Mouse (Mus musculus): ENCODE data around the gene Mns1. TPM values are rescaled to one million over a fixed set of nuclear protein-coding genes. Genes with fewer than 3 reads are reported as not detected.

The Mns1 gene
- polyA plus RNA-seq, 1 experiment from 2014 or later: 5.0 TPM

- H3K36me3 ChIP-seq (ENCODE audit: control insufficient read depth, insufficient read depth, low read length): no peaks in the 10 kb centered on the region
- no peaks in the 10 kb centered on the region for H3K27me3 ChIP-seq (ENCODE audit: control insufficient read depth, insufficient read depth, low read length)
- no peaks in the 10 kb centered on the region for H3K4me1 ChIP-seq (replicated peaks; ENCODE audit: control insufficient read depth, insufficient read depth)
- no peak overlapping the region for H3K4me2 ChIP-seq (replicated peaks; ENCODE audit: low read depth)
- no peak overlapping the region for H3K27ac ChIP-seq (replicated peaks)
- no peak for DNase-seq (ENCODE audit: low spot score)
- ATAC-seq (ENCODE audit: low FRiP score, low TSS enrichment): no peak
- H3K9me3 ChIP-seq (ENCODE audit: control insufficient read depth, low read length): no peaks in the 10 kb centered on the region
- TF ChIP-seq CTCF (IDR thresholded peaks at IDR 0.05; ENCODE audit: low read depth) (no peak), EP300 (optimal IDR thresholded peaks at IDR 0.05) (no peak)
- no peak overlapping the region for H3K4me3 ChIP-seq (ENCODE audit: low read depth, low read length)
- 87% methylated on average over 3 of the region's 3 CpGs for WGBS
- H3K9ac ChIP-seq (ENCODE audit: low read length): no peak overlapping the region
Measured at GRCm38 (mm10) chr9:72418443-72418842, 19.4 kb upstream of the Mns1 start.

- DNase-seq (ENCODE audit: low spot score): no peak
- H3K36me3 ChIP-seq (ENCODE audit: control insufficient read depth, insufficient read depth, low read length): no peaks in the 10 kb centered on the region
- H3K27me3 ChIP-seq (ENCODE audit: control insufficient read depth, insufficient read depth, low read length): no peaks in the 10 kb centered on the region
- H3K9ac ChIP-seq (ENCODE audit: low read length): no peak overlapping the region
- no peak for TF ChIP-seq CTCF (IDR thresholded peaks at IDR 0.05; ENCODE audit: low read depth)
- no peak for TF ChIP-seq EP300 (optimal IDR thresholded peaks at IDR 0.05)
- H3K27ac ChIP-seq (replicated peaks): no peak overlapping the region
- H3K4me3 ChIP-seq (ENCODE audit: low read depth, low read length): no peak overlapping the region
- H3K4me2 ChIP-seq (replicated peaks; ENCODE audit: low read depth): no peak overlapping the region
- H3K9me3 ChIP-seq (ENCODE audit: control insufficient read depth, low read length): no peaks in the 10 kb centered on the region
- no peak for ATAC-seq (ENCODE audit: low FRiP score, low TSS enrichment)
- WGBS: 81% methylated on average over 3 of the region's 3 CpGs
- H3K4me1 ChIP-seq (replicated peaks; ENCODE audit: control insufficient read depth, insufficient read depth): no peaks in the 10 kb centered on the region
Measured at GRCm38 (mm10) chr9:72420490-72420889, 17.3 kb upstream of the Mns1 start.

- Histone ChIP-seq H3K36me3 (ENCODE audit: control insufficient read depth, insufficient read depth, low read length) (no peaks in the 10 kb centered on the region), H3K4me3 (ENCODE audit: low read depth, low read length) (no peak overlapping the region)
- 38% methylated on average over 11 of the region's 11 CpGs for WGBS
Measured at GRCm38 (mm10) chr9:72422284-72422683, 15.5 kb upstream of the Mns1 start.

GRCm38 (mm10) chr9:72422753-72423152 lies 15.1 kb upstream of the Mns1 start:
- Histone ChIP-seq H3K4me3 (ENCODE audit: low read depth, low read length) (no peak overlapping the region), H3K4me1 (replicated peaks; ENCODE audit: control insufficient read depth, insufficient read depth) (no peaks in the 10 kb centered on the region), H3K27me3 (ENCODE audit: control insufficient read depth, insufficient read depth, low read length) (no peaks in the 10 kb centered on the region), H3K36me3 (ENCODE audit: control insufficient read depth, insufficient read depth, low read length) (no peaks in the 10 kb centered on the region), H3K9me3 (ENCODE audit: control insufficient read depth, low read length) (no peaks in the 10 kb centered on the region), H3K27ac (replicated peaks) (no peak overlapping the region), H3K9ac (ENCODE audit: low read length) (no peak overlapping the region), H3K4me2 (replicated peaks; ENCODE audit: low read depth) (no peak overlapping the region)
- DNase-seq (ENCODE audit: low spot score) (no peak), ATAC-seq (ENCODE audit: low FRiP score, low TSS enrichment) (no peak)
- 86% methylated on average over 2 of the region's 2 CpGs for WGBS
- TF ChIP-seq EP300 (optimal IDR thresholded peaks at IDR 0.05): no peak
- no peak for TF ChIP-seq CTCF (IDR thresholded peaks at IDR 0.05; ENCODE audit: low read depth)

More at GRCm38 (mm10) chr9:72422284-72422683, 15.5 kb upstream of the Mns1 start:
- Histone ChIP-seq H3K9me3 (ENCODE audit: control insufficient read depth, low read length) (no peaks in the 10 kb centered on the region), H3K27ac (replicated peaks) (no peak overlapping the region), H3K27me3 (ENCODE audit: control insufficient read depth, insufficient read depth, low read length) (no peaks in the 10 kb centered on the region), H3K9ac (ENCODE audit: low read length) (no peak overlapping the region), H3K4me1 (replicated peaks; ENCODE audit: control insufficient read depth, insufficient read depth) (no peaks in the 10 kb centered on the region), H3K4me2 (replicated peaks; ENCODE audit: low read depth) (peak overlapping the region; percentile 25; the same call in 1 of the 2 replicates)
- no peak for DNase-seq (ENCODE audit: low spot score)
- TF ChIP-seq EP300 (optimal IDR thresholded peaks at IDR 0.05) (no peak), CTCF (IDR thresholded peaks at IDR 0.05; ENCODE audit: low read depth) (no peak)
- no peak for ATAC-seq (ENCODE audit: low FRiP score, low TSS enrichment)

- no peaks in the 10 kb centered on the region for H3K36me3 ChIP-seq (ENCODE audit: control insufficient read depth, insufficient read depth, low read length)
- DNase-seq (ENCODE audit: low spot score): no peak
- H3K4me1 ChIP-seq (replicated peaks; ENCODE audit: control insufficient read depth, insufficient read depth): no peaks in the 10 kb centered on the region
- TF ChIP-seq EP300 (optimal IDR thresholded peaks at IDR 0.05): no peak
- H3K9ac ChIP-seq (ENCODE audit: low read length): no peak overlapping the region
- no peak overlapping the region for H3K4me2 ChIP-seq (replicated peaks; ENCODE audit: low read depth)
- no peaks in the 10 kb centered on the region for H3K9me3 ChIP-seq (ENCODE audit: control insufficient read depth, low read length)
- WGBS: 61% methylated on average over 11 of the region's 11 CpGs
- H3K27ac ChIP-seq (replicated peaks): no peak overlapping the region
- no peak for ATAC-seq (ENCODE audit: low FRiP score, low TSS enrichment)
- no peaks in the 10 kb centered on the region for H3K27me3 ChIP-seq (ENCODE audit: control insufficient read depth, insufficient read depth, low read length)
- H3K4me3 ChIP-seq (ENCODE audit: low read depth, low read length): no peak overlapping the region
Measured at GRCm38 (mm10) chr9:72425300-72425850, 12.4 kb upstream of the Mns1 start.

GRCm38 (mm10) chr9:72427861-72428260 lies 9.9 kb upstream of the Mns1 start:
- TF ChIP-seq EP300 (optimal IDR thresholded peaks at IDR 0.05): no peak
- TF ChIP-seq CTCF (IDR thresholded peaks at IDR 0.05; ENCODE audit: low read depth): no peak
- 46% methylated on average over 4 of the region's 4 CpGs for WGBS
- H3K9me3 ChIP-seq (ENCODE audit: control insufficient read depth, low read length): no peaks in the 10 kb centered on the region
- no peak overlapping the region for H3K4me3 ChIP-seq (ENCODE audit: low read depth, low read length)
- DNase-seq (ENCODE audit: low spot score) (no peak), ATAC-seq (ENCODE audit: low FRiP score, low TSS enrichment) (no peak)
- H3K36me3 ChIP-seq (ENCODE audit: control insufficient read depth, insufficient read depth, low read length): no peaks in the 10 kb centered on the region
- H3K27ac ChIP-seq (replicated peaks): no peak overlapping the region
- H3K27me3 ChIP-seq (ENCODE audit: control insufficient read depth, insufficient read depth, low read length): no peaks in the 10 kb centered on the region
- no peak overlapping the region for H3K9ac ChIP-seq (ENCODE audit: low read length)
- H3K4me1 ChIP-seq (replicated peaks; ENCODE audit: control insufficient read depth, insufficient read depth): no peaks in the 10 kb centered on the region
- H3K4me2 ChIP-seq (replicated peaks; ENCODE audit: low read depth): no peak overlapping the region

All from stomach, postnatal 0 days (tissue).